Mouse (Mus musculus) CH12.LX (cell line): Measurements from ENCODE around the gene Acsl5. TPM values are rescaled to one million over a fixed set of nuclear protein-coding genes. Genes with fewer than 3 reads are reported as not detected.

Experiments
- DNase-seq: peaks from one replicate; pipeline ENCODE4 v3.0.0-alpha.2; 2013; ENCODE audit errors: extremely low read depth
- H3K27ac ChIP-seq: 2 replicates; pipeline ENCODE4 v1.5.1; 2012; ENCODE audit warnings: low read depth, mild to moderate bottlenecking, control low read depth, moderate library complexity; ENCODE audit not compliant: insufficient read depth
- H3K27me3 ChIP-seq: replicated peaks from 2 replicates; pipeline ENCODE3; 2012; ENCODE audit warnings: inconsistent platforms
- H3K36me3 ChIP-seq, 2 experiments: replicated peaks in 1 of 2; 2 replicates each; pipeline versions ENCODE3 to v1.6.1; 2012; ENCODE audit warnings: inconsistent platforms in 1 of 2, low read length in 1 of 2, mild to moderate bottlenecking in 1 of 2, mixed read lengths in 1 of 2, moderate library complexity in 1 of 2; ENCODE audit not compliant: control insufficient read depth in 1 of 2, insufficient read depth in 1 of 2
- H3K4me1 ChIP-seq, 2 experiments: 2 replicates each; pipeline ENCODE4 v1.6.1; 2012; ENCODE audit warnings: inconsistent platforms in 1 of 2, moderate library complexity in 1 of 2; ENCODE audit not compliant: insufficient read depth in 2 of 2, control insufficient read depth in 1 of 2
- H3K4me2 ChIP-seq: 2 replicates; pipeline ENCODE4 v1.6.1; 2012; ENCODE audit warnings: low read depth, mild to moderate bottlenecking, control low read depth; ENCODE audit not compliant: poor library complexity, insufficient read depth, severe bottlenecking
- H3K4me3 ChIP-seq, 3 experiments: fragments of 150-350 bp in 1 of 3; sonication (generic) in 1 of 3; replicated peaks in 1 of 3; 2 replicates each; pipeline versions ENCODE3 to v1.5.1; 2011 to 2012; ENCODE audit warnings: low read depth in 2 of 3, low read length in 2 of 3, mild to moderate bottlenecking in 2 of 3, moderate library complexity in 2 of 3, control low read depth in 1 of 3, improper control_type of control experiment in 1 of 3, inconsistent platforms in 1 of 3, mixed read lengths in 1 of 3; ENCODE audit not compliant: poor library complexity in 1 of 3
- H3K79me2 ChIP-seq: replicated peaks from 2 replicates; pipeline ENCODE4 v1.6.1; 2012; ENCODE audit warnings: mild to moderate bottlenecking, moderate library complexity; ENCODE audit not compliant: control insufficient read depth, poor library complexity, insufficient read depth, severe bottlenecking; ENCODE audit errors: extremely low read depth
- H3K9ac ChIP-seq: 2 replicates; pipeline ENCODE4 v1.6.1; 2012; ENCODE audit warnings: low read depth, mild to moderate bottlenecking, control low read depth, moderate library complexity; ENCODE audit not compliant: insufficient read depth
- H3K9me3 ChIP-seq: replicated peaks from 2 replicates; pipeline ENCODE3; 2012; ENCODE audit warnings: low read length, inconsistent platforms, mixed read lengths
- CHD1 ChIP-seq: IDR thresholded peaks from 2 replicates; pipeline ENCODE4 v1.6.1; 2012; ENCODE audit warnings: low read depth, low read length, improper control_type of control experiment, inconsistent platforms
- CTCF ChIP-seq, 2 experiments: IDR thresholded peaks in 1 of 2; conservative IDR thresholded peaks in 1 of 2; 2 replicates each; pipeline ENCODE4 v1.5.1; 2011 to 2012; ENCODE audit warnings: low read depth in 2 of 2, low read length in 2 of 2, improper control_type of control experiment in 1 of 2, inconsistent platforms in 1 of 2, mild to moderate bottlenecking in 1 of 2, moderate library complexity in 1 of 2
- E2F4 ChIP-seq: IDR thresholded peaks from 2 replicates; pipeline ENCODE4 v1.6.1; 2011; ENCODE audit warnings: low read depth, low read length, improper control_type of control experiment; ENCODE audit not compliant: insufficient replicate concordance
- EP300 ChIP-seq: IDR thresholded peaks from 2 replicates; pipeline ENCODE4 v1.6.1; 2011; ENCODE audit warnings: low read length, improper control_type of control experiment
- ETS1 ChIP-seq: conservative IDR thresholded peaks from 2 replicates; pipeline ENCODE4 v1.6.1; 2012; ENCODE audit warnings: low read depth, mild to moderate bottlenecking, inconsistent platforms, low read length, improper control_type of control experiment, moderate library complexity
- GABPA ChIP-seq: IDR thresholded peaks from 2 replicates; pipeline ENCODE4 v1.6.1; 2012; ENCODE audit warnings: low read depth, low read length, improper control_type of control experiment, inconsistent platforms; ENCODE audit not compliant: insufficient replicate concordance
- HCFC1 ChIP-seq: IDR thresholded peaks from 2 replicates; pipeline ENCODE4 v1.6.1; 2012; ENCODE audit warnings: low read depth, mild to moderate bottlenecking, inconsistent platforms, low read length, improper control_type of control experiment
- JUND ChIP-seq: conservative IDR thresholded peaks from 2 replicates; pipeline ENCODE4 v1.6.1; 2011; ENCODE audit warnings: low read depth, low read length, improper control_type of control experiment
- KAT2A ChIP-seq: IDR thresholded peaks from 2 replicates; pipeline ENCODE4 v1.6.1; 2012; ENCODE audit warnings: low read length, improper control_type of control experiment, inconsistent platforms; ENCODE audit not compliant: insufficient replicate concordance
- MAFK ChIP-seq: IDR thresholded peaks from 2 replicates; pipeline ENCODE4 v1.6.1; 2011; ENCODE audit warnings: low read length, improper control_type of control experiment; ENCODE audit not compliant: insufficient replicate concordance
- MAX ChIP-seq: IDR thresholded peaks from 2 replicates; pipeline ENCODE4 v1.6.1; 2011; ENCODE audit warnings: low read length, improper control_type of control experiment
- MXI1 ChIP-seq: IDR thresholded peaks from 2 replicates; pipeline ENCODE4 v1.6.1; 2011; ENCODE audit warnings: mild to moderate bottlenecking, low read depth, low read length, improper control_type of control experiment
- NELFE ChIP-seq: IDR thresholded peaks from 2 replicates; pipeline ENCODE4 v1.6.1; 2011; ENCODE audit warnings: low read depth, low read length, improper control_type of control experiment
- NRF1 ChIP-seq: IDR thresholded peaks from 2 replicates; pipeline ENCODE4 v1.6.1; 2014; ENCODE audit warnings: low read depth, mild to moderate bottlenecking, inconsistent platforms, low read length, improper control_type of control experiment, moderate library complexity
- POLR2A ChIP-seq: IDR thresholded peaks from 2 replicates; pipeline ENCODE4 v1.6.1; 2011; ENCODE audit warnings: low read depth, mild to moderate bottlenecking, improper control_type of control experiment, low read length
- POLR2AphosphoS2 ChIP-seq: IDR thresholded peaks from 2 replicates; pipeline ENCODE4 v1.6.1; 2011; ENCODE audit warnings: low read depth, low read length, improper control_type of control experiment
- RAD21 ChIP-seq: IDR thresholded peaks from 2 replicates; pipeline ENCODE4 v1.6.1; 2011; ENCODE audit warnings: low read depth, mild to moderate bottlenecking, low read length, improper control_type of control experiment, moderate library complexity
- RCOR1 ChIP-seq: conservative IDR thresholded peaks from 2 replicates; pipeline ENCODE4 v1.6.1; 2012; ENCODE audit warnings: low read depth, mild to moderate bottlenecking, inconsistent platforms, low read length, improper control_type of control experiment
- SIN3A ChIP-seq: IDR thresholded peaks from 2 replicates; pipeline ENCODE4 v1.6.1; 2012; ENCODE audit warnings: low read length, improper control_type of control experiment, inconsistent platforms
- SMC3 ChIP-seq: IDR thresholded peaks from 2 replicates; pipeline ENCODE4 v1.6.1; 2011; ENCODE audit warnings: low read depth, low read length, improper control_type of control experiment
- TBP ChIP-seq: conservative IDR thresholded peaks from 2 replicates; pipeline ENCODE4 v1.6.1; 2011; ENCODE audit warnings: low read depth, low read length, improper control_type of control experiment
- TCF12 ChIP-seq: IDR thresholded peaks from 2 replicates; pipeline ENCODE4 v1.6.1; 2014; ENCODE audit warnings: low read depth, mild to moderate bottlenecking, inconsistent platforms, low read length, improper control_type of control experiment
- UBTF ChIP-seq: IDR thresholded peaks from 2 replicates; pipeline ENCODE4 v1.6.1; 2012; ENCODE audit warnings: low read depth, mild to moderate bottlenecking, inconsistent platforms, low read length, improper control_type of control experiment, moderate library complexity
- USF2 ChIP-seq: conservative IDR thresholded peaks from 2 replicates; pipeline ENCODE4 v1.6.1; 2011; ENCODE audit warnings: low read depth, low read length, improper control_type of control experiment
- ZC3H11A ChIP-seq: IDR thresholded peaks from 2 replicates; pipeline ENCODE4 v1.6.1; 2012; ENCODE audit warnings: low read depth, mild to moderate bottlenecking, inconsistent platforms, low read length, improper control_type of control experiment
- ZKSCAN1 ChIP-seq: IDR thresholded peaks from 2 replicates; pipeline ENCODE4 v1.6.1; 2012; ENCODE audit warnings: low read depth, inconsistent platforms, low read length, improper control_type of control experiment, borderline replicate concordance
- ZMIZ1 ChIP-seq: IDR thresholded peaks from 2 replicates; pipeline ENCODE4 v1.6.1; 2012; ENCODE audit warnings: low read depth, mild to moderate bottlenecking, inconsistent platforms, low read length, improper control_type of control experiment
- ZNF384 ChIP-seq: IDR thresholded peaks from 2 replicates; pipeline ENCODE4 v1.6.1; 2012; ENCODE audit warnings: low read depth, low read length, improper control_type of control experiment, inconsistent platforms
- dilution Hi-C: fragments of 300-500 bp; cut with MboI; formaldehyde crosslinking; loops from 2 replicates; pipeline ENCODE4 v1.14.3; 2020; ENCODE audit warnings: low sequenced_read_pairs; ENCODE audit not compliant: extremely low pct_unique_long_range_greater_than_20kb, extremely low pct_ligation_motif_present
- in situ Hi-C: fragments of 300-500 bp; cut with MboI; formaldehyde crosslinking; loops from 3 replicates; pipeline ENCODE4 v1.14.3; 2019; ENCODE audit warnings: low sequenced_read_pairs, low pct_ligation_motif_present, low pct_unique_long_range_greater_than_20kb, mixed read lengths
- polyA plus RNA-seq: library from polyadenylated mRNA; unstranded; fragments of >175 nt; gene quantifications from 2 replicates; pipeline ENCODE4 v1.2.1, GENCODE M21; 2012; ENCODE audit warnings: low read depth; ENCODE audit not compliant: insufficient read length
- total RNA-seq, 2 experiments: library from RNA; depleted of rRNA; stranded (reverse); fragments of 300-350 nt in 1 of 2; fragments of >200 nt in 1 of 2; gene quantifications; 2 replicates each; pipeline ENCODE4 v1.2.3; 2012 to 2014

Acsl5 gene
- total and polyA plus RNA-seq, 3 experiments: 126 to 265 (median 196) TPM

DNA sequence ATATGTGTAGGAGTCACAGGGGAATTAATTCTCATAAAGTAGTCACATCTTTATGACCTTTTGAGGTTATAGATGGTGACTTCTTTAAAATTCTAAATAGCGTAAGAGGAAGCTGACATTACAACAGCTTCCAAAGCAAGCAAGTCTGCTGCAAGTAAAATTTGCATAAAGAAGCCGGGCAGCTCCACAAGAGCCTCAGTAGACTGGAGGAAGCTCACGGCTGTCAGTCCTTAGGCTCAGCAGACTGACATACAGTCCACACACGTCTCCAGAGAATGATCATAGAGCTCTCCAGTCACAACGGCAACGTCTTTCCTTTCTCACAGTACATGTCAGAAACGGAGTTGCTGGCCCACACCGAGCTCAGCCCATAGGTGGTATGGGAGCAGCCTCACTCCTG, 60.1 kb downstream of the Acsl5 start (continued):
- TF ChIP-seq MAX (no peak), RCOR1 (no peak), TCF12 (no peak), MAFK (no peak), HCFC1 (no peak), TBP (peak; percentile 65; the same call in 1 of the 2 replicates), KAT2A (no peak), SMC3 (no peak)

DNA sequence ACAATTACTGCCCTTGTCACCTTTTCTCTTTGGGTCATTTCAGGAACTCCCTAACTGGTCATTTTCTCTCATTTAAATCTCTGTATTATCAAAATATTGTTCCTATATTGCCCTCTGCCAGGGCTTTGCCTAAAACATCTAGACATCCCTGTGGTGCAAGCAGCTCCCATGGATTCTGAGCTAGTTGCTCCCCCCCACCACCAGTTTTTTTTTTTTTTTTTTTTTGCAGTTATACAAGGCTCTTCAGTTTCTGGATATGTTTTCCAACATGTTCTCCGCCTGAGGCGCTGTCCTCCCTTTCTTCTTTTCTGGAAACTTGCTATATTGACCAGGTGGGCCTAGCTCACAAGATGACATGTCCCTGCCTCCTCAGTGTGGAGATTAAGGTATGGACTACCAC, 61.9 kb downstream of the Acsl5 start:
- Histone ChIP-seq H3K27ac (no peak overlapping the region), H3K4me3 (peak overlapping the region; percentile 29 to 82 (median 44)), H3K9me3 (no peaks in the 10 kb centered on the region), H3K79me2 (peaks cover 50% of the 10 kb centered on the region), H3K27me3 (no peaks in the 10 kb centered on the region), H3K9ac (peak overlapping the region; percentile 59), H3K4me2 (peak overlapping the region; percentile 90), H3K4me1 (peaks cover 3 to 48% of the 10 kb centered on the region in 2 experiments), H3K36me3 (peaks cover 28 to 41% of the 10 kb centered on the region in 2 experiments)
- in situ Hi-C loops (loop anchor here (10.0 kb wide), 1 partner anchor 219 kb away; no protein-coding TSS in a partner anchor), dilution Hi-C loops (no loop called here)
- no peak for DNase-seq
- peak; percentile 78 for TF ChIP-seq ZNF384
- TF ChIP-seq POLR2AphosphoS2: no peak

DNA sequence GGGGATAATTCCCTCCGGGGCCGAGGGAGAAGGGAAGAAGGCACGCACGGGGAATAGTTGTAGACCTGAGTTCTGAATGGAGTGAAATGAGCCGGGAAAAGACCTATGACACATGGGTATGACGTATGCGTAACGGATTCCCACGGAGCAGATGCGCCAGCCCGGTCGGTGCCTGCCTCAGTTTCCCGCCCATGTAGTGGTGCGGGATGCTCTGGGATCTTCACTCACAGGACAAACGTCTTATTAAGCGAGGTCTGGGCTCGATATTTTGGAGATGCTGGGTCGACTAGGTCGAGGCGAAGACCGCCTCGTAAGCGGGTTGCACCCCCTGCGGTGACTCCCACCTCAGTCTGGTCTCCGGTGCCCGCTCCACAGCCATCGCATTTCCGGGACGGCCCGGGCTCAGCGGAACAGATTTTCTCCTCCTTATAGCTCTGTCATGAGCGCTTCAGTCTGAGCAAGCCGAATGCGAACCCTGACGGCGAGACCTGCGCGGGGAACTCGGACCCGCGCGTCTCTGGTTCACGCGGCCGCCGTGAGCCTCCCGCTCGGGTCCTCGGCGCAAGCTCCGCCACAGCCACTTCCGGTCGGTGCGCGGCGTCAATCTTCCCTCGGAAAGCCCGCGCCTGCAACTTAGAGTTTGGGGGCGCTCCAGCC, 63.8 kb downstream of the Acsl5 start, which contains the start of gene Zdhhc6:
Gene Zdhhc6 (minus strand): TSS at position 581 of the 657 bp plus-strand sequence.
- H3K4me2 ChIP-seq: peak within 1 kb of the TSS; percentile 90
- TF ChIP-seq USF2: no peak
- TF ChIP-seq ZKSCAN1: no peak
- TF ChIP-seq TCF12: no peak; the same call in 1 of the 2 replicates
- no peak for TF ChIP-seq GABPA
- no peak for TF ChIP-seq RAD21
- TF ChIP-seq MXI1: peak; percentile 58; the same call in 1 of the 2 replicates
- TF ChIP-seq NRF1: peak; percentile 74
- peak; percentile 86 for TF ChIP-seq ZMIZ1
- TF ChIP-seq ZC3H11A: no peak
- TF ChIP-seq CTCF (conservative IDR thresholded peaks at IDR 0.05 in 1 of 2, IDR thresholded peaks at IDR 0.05 in 1 of 2; ENCODE audit: low read depth in 2 of 2, low read length in 2 of 2): no peak
- no peak for TF ChIP-seq CHD1
- no peak for TF ChIP-seq SMC3
- TF ChIP-seq EP300: no peak
- no peak for TF ChIP-seq POLR2AphosphoS2
- no peak for TF ChIP-seq E2F4
- peak; percentile 71 for TF ChIP-seq NELFE
- peak; percentile 87 for TF ChIP-seq SIN3A
- TF ChIP-seq MAX: 0 out of 2 replicates have a peak, but pooled peaks have one; percentile 31
- no peak for TF ChIP-seq JUND
- TF ChIP-seq ETS1: no peak
- peak; percentile 47; the same call in 1 of the 2 replicates for TF ChIP-seq UBTF
- peak; percentile 83 for TF ChIP-seq POLR2A
- TF ChIP-seq, all 38 proteins: peak for 8
- Histone ChIP-seq H3K27ac (peak within 1 kb of the TSS; percentile 53), H3K36me3 (peaks cover 11 to 25% of the 10 kb centered on the region in 2 experiments), H3K4me3 (peak within 1 kb of the TSS; percentile 82 to 99 (median 94)), H3K9ac (peak within 1 kb of the TSS; percentile 59), H3K9me3 (no peaks in the 10 kb centered on the region), H3K27me3 (no peaks in the 10 kb centered on the region), H3K79me2 (peaks cover 57% of the 10 kb centered on the region), H3K4me1 (peaks cover 3 to 46% of the 10 kb centered on the region in 2 experiments)
- DNase-seq: peak; percentile 61
- in situ Hi-C loops: loop anchor here (10.0 kb wide), 1 partner anchor 221 kb away; no protein-coding TSS in a partner anchor
- dilution Hi-C loops: no loop called here
